Mouse (Mus musculus) heart, adult 8-10 months (tissue): ENCODE measurements around the gene Olfr1204. TPM values are rescaled to one million over a fixed set of nuclear protein-coding genes. Genes with fewer than 3 reads are reported as not detected.

ENCODE experiments used
- DNase-seq: peaks from one replicate; pipeline ENCODE4 v3.0.0; 2022; ENCODE audit warnings: low spot score
- total RNA-seq, 4 experiments: library from RNA; stranded (reverse); gene quantifications; 2 replicates each; pipeline ENCODE4 v1.2.4; 2022

Gene Olfr1204
- total RNA-seq, result not detected

DNA sequence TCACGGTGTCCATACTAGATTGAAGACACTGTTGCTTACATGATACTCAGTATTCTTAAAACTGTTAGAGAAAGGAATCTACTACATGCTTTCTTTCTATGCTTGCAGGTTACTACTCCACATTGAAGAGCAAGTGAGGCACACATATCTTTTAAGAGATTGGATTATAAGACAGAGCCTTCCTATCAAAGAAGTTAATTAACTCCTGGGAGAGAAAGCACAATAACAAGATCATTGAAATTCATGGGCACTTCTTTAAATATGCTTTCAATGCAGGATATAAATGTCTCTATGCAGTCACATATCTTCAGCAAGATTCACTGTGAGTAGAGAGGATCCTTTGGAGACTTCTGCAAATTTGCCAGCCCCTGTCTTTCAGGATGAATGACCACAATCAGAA, at the start of gene Olfr1204:
Gene Olfr1204 (plus strand): TSS at position 301 of the 400 bp plus-strand sequence.
- DNase-seq, result no peak

DNA sequence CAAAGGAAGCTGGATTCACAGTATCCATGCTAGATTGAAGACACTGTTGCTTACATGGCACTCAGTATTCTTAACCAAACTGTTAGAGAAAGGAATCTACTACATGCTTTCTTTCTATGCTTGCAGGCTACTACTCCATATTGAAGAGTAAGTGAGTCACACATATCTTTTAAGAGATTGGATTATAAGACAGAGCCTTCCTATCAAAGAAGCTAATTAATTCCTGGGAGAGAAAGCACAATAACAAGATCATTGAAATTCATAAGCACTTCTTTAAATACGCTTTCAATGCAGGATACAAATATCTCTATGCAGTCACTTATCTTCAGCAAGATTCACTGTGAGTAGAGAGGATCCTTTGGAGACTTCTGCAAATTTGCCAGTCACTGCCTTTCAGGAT, 34.9 kb upstream of the Olfr1204 start, which contains the start of gene Olfr1202:
Gene Olfr1202 (plus strand): TSS at position 301 of the 400 bp plus-strand sequence.
- no peak for DNase-seq

DNA sequence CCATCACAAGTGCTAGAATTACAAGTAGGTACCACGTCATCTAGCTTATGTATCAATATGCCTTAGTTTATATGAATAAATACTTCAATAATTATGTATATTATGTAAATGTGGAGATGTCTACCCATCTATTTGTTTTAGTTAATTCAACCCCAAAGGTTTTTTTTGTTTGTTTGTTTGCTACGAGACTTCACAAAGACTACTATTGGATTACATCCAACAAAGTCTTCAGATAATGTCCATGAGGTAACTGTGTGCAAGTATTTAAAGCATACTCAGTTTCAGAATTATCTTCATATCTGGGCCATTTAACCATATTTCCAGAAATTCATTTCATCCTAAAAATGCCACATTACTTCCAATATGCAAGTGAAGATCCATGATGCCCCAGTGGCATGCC, 19.7 kb upstream of the Olfr1204 start, which contains the start of gene Olfr1205:
Gene Olfr1205 (plus strand): TSS at position 301 of the 400 bp plus-strand sequence.
- DNase-seq, result no peak

DNA sequence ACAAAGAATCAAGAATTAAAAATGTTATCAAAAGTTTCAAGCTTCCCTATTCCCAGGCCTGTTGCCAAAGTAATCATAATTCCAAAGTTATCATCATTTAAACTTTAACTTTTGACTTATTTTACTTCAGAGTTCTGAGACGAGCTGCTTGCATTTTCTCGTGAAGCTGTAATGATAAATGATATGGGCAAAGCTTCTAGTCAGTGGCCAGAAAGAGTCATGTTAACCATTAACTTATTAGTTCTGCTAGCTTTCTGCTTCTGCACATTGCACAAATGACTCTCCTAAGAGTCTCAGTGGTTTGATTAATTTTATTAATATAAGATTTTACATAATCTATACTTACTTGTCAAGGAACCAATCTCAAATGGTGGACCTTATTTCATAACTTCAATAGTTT, 10.6 kb upstream of the Olfr1204 start:
- DNase-seq, result no peak

DNA sequence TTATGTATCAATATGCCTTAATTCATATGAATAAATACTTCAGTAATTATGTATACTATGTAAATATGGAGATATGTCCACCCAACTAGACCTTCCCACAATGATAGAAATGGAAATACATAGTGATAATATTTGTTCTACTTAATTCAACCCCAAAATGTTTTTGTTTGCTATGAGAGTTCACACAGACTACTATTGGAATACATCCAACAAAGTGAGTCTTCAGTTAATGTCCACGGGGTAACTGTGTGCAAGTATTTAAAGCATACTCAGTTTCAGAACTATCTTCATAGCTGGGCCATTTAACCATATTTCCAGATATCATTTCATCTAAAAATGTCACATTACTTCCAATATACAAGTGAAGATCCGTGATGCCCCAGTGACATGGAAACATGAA, 13.8 kb downstream of the Olfr1204 start, which contains the start of gene Olfr1206:
Gene Olfr1206 (plus strand): TSS at position 301 of the 400 bp plus-strand sequence.
- no peak for DNase-seq

DNA sequence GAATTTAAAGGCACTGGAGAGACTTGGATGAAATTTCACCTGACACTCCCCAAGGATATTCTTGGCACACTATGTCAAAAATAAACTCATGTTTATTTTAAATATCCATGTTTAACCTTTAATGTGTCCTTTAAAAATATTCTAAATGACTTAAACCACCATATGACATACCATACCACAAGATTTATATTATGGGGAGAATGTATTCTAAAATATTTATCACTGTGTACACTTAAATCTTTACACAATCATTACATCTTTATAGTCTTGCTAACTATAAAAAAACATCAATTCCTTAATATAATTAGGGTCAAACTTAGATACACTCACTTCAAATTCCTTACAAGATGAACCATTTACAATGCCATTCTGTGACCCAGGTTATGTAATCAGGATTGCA, 53.1 kb downstream of the Olfr1204 start, which contains the start of gene Olfr1208:
Gene Olfr1208 (minus strand): TSS at position 101 of the 400 bp plus-strand sequence.
- no peak for DNase-seq

Other genes with a start within 250 kb of the Olfr1204 start
- not detected for gene Olfr1191-ps1, start 208.8 kb upstream of the Olfr1204 start, total RNA-seq
- gene Olfr1192-ps1, start 200.8 kb upstream of the Olfr1204 start, total RNA-seq, result not detected
- gene Olfr1193, start 173.7 kb upstream of the Olfr1204 start, total RNA-seq, result not detected
- gene Olfr1195, start 160.1 kb upstream of the Olfr1204 start, total RNA-seq, result not detected
- gene Olfr1196, start 144.7 kb upstream of the Olfr1204 start, total RNA-seq, result not detected
- gene Olfr1197, start 116.9 kb upstream of the Olfr1204 start, total RNA-seq, result not detected
- gene Olfr1198, start 97.9 kb upstream of the Olfr1204 start, total RNA-seq, result not detected
- not detected for gene Olfr1199, start 88.8 kb upstream of the Olfr1204 start, total RNA-seq
- not detected for gene Olfr1200, start 78.8 kb upstream of the Olfr1204 start, total RNA-seq
- not detected for gene Olfr1201, start 56.3 kb upstream of the Olfr1204 start, total RNA-seq
- not detected for gene Olfr1202, start 34.8 kb upstream of the Olfr1204 start, total RNA-seq
- gene Olfr1205, start 19.6 kb upstream of the Olfr1204 start, total RNA-seq, result not detected
- gene Olfr1206, start 13.9 kb downstream of the Olfr1204 start, total RNA-seq, result not detected
- gene Olfr1208, start 53.0 kb downstream of the Olfr1204 start, total RNA-seq, result not detected
- not detected for gene Olfr1209, start 65.9 kb downstream of the Olfr1204 start, total RNA-seq
- not detected for gene Olfr1211, start 88.8 kb downstream of the Olfr1204 start, total RNA-seq
- gene Olfr1212, start 104.7 kb downstream of the Olfr1204 start, total RNA-seq, result not detected
- not detected for gene Gm13762, start 131.0 kb downstream of the Olfr1204 start, total RNA-seq
- not detected for gene Olfr1214, start 143.4 kb downstream of the Olfr1204 start, total RNA-seq
- not detected for gene Olfr1215, start 157.7 kb downstream of the Olfr1204 start, total RNA-seq
- not detected for gene Olfr1216, start 169.0 kb downstream of the Olfr1204 start, total RNA-seq
- gene Olfr1217, start 182.8 kb downstream of the Olfr1204 start, total RNA-seq, result not detected
- gene Olfr1218, start 211.9 kb downstream of the Olfr1204 start, total RNA-seq, result not detected
- not detected for gene Olfr1219, start 234.2 kb downstream of the Olfr1204 start, total RNA-seq